Mouse (Mus musculus) yolk sac, embryonic 10.5 days (tissue): ENCODE data around the gene Emg1.
A peak's percentile ranks its signal among the peaks of the same experiment; 100 is the strongest.
"Not testable (repeated sequence)": the region's sequence is repeated elsewhere in the genome, so short reads cannot be mapped to it uniquely, and the experiment has no call there.

ENCODE experiments used
- DNase-seq: peaks from one replicate; pipeline ENCODE4 v3.0.0-alpha.2; 2017; ENCODE audit warnings: low spot score

The Emg1 gene

GRCm38 (mm10) chr6:124708289-124708889, 3.6 kb downstream of the Emg1 start:
- DNase-seq: peak; percentile 66

DNA sequence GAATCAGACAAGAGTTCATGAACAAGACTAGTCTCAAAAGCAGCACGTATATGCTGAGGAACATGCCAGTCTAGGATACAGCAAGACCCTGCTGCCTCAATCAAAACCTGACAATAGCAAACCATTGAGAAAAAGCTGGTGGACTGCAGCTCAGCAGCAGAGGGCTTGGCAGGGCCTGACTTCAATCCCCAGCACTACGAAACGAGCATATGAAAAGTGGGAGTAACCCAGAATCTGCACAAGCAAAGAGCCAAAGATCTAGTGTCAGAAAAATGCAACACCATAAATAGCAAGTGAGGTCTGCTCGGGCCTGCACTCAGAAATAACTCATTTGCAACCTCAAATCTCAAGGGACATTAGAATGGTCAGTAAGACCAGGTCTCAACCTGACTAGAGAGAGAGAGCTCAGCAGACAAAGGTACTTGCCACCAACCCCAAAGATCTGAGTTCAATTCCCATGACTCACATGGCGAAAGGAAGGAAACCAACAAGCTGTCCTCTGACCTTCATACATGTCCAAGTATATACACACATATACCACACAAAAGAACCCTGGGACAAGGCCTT, 5.8 kb downstream of the Emg1 start:
- no peak for DNase-seq

DNA sequence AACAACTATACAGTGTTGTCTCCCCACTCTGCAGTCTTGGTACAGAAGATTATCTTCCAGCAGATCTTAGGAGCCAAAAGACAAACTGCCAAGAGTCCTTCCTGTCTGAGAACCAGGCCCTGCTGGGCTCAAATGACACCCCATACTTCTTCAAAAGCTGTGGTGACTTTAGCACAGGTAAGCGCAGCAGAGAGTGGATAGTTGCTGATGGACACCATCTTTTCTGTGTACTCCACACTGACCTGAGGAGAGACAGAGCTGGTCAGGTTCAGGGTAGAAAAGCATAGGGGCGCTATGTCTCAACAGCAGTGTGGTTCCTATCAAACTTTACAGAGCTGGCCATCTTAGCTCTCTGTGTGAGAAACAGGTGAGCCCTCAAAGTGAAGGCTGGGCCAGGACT, 7.6 kb downstream of the Emg1 start:
- DNase-seq: no peak

GRCm38 (mm10) chr6:124703789-124704188, 8.2 kb downstream of the Emg1 start:
- DNase-seq: no peak

DNA sequence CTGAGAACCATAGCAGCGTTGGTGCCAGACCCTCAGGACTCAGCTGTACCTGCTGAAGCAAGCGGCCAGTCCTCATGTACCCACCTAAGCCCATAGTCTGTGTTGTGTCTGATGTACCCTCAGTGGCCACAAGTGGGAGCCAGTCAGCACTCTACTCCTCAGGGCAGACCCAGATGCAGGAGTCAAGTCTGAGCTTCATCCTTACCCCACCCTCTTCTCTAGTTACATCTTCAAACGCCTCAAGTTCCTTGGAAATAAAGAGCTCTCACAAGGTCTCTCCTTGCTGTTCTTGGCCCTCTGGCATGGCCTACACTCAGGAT, 9.2 kb downstream of the Emg1 start:
- DNase-seq: peak; percentile 57

DNA sequence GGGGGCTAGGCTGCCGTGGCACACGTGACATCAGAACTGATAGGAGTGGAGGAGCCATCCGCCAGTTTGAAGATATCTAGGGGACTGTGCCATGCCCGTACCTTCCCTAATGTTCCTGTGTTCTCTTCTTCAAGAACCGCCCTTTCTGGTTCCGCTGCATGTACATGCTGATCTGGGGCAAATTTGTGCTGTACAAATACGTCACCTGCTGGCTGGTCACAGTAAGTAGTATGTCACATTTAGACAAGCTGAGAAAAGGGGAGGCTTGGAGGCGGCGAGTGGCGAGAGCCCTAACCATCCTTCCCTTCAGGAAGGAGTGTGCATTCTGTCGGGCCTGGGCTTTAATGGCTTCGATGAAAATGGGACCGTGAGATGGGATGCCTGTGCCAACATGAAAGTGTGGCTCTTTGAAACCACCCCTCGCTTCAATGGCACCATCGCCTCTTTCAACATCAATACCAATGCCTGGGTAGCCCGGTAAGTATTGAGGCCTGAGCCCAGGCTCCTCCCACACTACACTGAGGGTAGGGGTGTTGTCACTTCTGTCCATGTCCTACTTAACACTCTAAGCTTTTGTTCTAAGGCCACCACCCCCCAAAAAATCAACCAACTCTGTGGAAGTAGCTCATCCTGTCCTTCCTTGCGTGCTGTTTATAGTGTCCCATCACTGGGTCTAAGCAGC, 9.7 kb downstream of the Emg1 start:
- DNase-seq: no peak

- DNase-seq: no peak
These were observed 10.6 kb downstream of the Emg1 start for GRCm38 (mm10) chr6:124701338-124701737.

DNA sequence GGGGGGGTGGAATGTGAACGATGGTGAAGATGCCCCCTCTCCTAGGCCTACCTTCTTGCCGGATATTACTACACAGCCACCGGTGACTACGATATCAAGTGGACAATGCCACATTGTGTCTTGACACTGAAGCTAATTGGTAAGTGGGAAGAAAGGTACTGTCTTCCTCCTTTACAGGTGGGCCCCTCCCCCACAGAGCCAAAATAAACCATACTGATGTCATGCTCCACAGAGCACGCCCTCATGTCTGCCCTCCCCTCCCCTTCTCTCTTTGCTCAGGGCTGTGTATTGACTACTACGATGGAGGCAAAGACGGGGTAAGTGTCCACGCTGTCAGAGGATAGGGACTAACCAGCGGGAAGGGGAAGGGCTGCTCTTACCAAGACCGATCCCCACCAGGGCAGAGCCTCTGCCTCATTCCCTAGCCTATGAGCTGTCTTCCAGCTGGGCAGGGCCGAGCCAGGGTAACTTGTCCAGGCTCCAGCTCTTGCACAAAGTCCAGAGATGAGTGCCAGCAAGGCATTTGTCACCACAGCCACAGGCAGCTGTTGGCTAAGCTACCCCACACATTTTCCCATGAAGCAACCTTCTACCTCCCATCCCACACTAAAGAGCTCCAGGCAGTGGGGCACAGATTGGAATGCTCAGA, 11.9 kb downstream of the Emg1 start:
- DNase-seq: no peak

DNA sequence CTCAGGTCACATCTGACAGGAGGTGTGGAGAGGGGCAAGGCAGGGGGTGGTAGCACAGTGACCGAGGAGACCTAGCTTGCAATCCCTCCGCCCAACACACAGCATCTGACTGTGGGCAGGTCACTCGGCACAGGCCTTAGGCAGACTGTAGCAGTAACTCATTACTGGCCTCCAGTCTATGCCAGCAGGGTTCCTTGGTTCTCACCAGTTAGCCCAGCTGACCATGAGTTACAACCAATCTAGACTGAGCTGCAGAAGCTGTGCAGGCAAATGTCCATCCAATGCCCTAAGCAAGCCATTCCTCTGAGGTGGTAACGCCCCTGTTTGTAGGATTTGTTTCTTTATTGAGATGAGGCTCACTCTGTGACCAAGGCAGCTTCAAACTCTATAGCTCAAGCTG, 12.6 kb downstream of the Emg1 start:
- DNase-seq: no peak

DNA sequence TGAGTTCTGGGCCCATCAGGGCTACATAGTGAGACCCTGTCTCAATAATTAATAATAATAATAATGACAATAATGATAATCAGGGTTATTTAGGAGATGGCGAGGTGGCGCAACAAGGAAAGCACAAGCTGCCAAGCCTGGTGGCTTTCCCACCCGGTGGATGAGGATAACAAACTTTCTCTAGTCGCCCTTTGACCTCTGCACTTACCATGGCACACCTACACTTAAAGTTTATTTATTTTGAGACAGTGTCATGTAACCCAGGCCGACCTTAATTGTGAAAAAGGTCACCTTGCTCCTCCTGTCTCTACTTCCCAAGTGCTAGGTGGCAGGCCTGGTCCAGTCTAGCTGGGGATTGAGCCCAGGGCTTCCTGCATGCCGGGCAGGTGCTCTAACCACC, 13.2 kb downstream of the Emg1 start:
- no peak for DNase-seq

GRCm38 (mm10) chr6:124696441-124697150, 15.4 kb downstream of the Emg1 start:
- DNase-seq: no peak

DNA sequence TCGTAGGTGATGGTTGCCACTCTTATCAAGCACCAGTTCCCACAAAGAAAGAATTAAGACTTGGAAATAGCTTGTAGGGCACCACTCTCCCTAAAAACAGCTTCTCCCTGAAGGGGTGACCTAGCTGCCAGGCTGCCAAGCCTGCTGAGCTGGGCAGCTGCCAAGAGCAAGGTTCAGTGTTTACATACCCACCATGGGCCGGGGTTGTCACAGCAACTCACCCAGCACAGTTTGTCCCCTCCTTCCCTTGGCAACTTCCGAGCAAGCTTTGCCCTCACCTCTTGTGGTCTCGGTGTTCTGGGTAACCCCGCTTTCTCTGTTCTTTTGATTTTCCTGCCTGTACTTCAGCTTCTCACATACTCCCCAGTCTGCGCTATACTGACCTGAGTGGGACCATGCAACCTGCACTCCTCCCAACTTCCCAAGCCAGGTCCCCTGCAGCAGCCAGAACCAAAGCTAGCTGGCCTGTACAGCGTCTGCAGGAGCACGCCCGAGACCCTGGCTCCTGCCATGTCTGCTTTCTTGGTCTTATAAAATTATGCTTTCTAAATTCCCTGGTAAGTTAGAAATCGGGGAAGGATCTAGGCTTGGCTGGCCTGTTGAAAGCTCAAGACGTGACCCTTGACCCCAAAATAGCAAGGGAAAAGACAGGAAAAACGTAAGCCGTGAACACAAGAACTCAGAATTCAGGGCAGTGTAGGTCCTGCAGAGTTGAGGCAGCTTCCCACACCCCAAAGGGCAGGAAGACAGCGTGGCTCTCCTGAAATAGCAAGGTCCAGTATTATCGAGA, 17.6 kb downstream of the Emg1 start:
- DNase-seq: no peak

DNA sequence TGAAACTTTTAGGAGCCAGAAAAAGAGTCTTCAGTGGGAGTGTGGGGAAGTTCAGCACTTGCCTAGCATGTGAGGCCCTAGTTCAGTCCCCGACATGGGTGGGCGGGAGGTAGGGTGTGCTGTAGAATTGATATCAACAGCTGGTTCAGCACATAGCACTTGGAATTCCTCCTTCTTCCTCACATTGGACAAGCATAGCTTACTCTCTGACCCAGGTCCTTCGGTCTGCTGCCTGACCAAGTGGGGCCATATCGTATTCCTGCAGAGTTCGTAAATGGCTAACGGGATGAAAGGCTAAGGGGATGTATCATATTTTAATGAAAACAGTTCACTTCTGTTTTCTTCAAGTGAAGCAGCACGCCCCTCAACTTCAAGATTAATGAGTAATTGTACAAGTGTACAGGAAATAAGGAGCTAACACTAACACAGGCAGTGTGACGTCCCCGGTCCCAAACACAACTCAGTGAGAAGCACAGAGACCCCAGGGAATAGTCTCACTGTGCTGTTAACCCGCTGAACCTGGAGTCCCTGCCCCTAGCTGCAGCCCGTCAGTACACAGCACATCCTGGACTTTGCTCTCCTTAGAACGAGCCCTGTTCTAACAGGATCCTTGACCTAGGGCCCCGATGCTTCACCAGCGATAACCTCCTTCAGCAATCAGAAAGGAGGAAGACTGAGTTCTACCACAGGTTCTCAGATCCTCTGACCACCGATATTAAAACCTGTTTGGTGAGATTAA, 18.6 kb downstream of the Emg1 start:
- DNase-seq: peak; percentile 81

- DNase-seq: no peak
These were observed 21.5 kb downstream of the Emg1 start for GRCm38 (mm10) chr6:124690517-124690916.

- no peak for DNase-seq
These were observed 23.0 kb downstream of the Emg1 start for GRCm38 (mm10) chr6:124689011-124689410.

- no peak for DNase-seq
These were observed 23.7 kb downstream of the Emg1 start for GRCm38 (mm10) chr6:124688151-124688758.

DNA sequence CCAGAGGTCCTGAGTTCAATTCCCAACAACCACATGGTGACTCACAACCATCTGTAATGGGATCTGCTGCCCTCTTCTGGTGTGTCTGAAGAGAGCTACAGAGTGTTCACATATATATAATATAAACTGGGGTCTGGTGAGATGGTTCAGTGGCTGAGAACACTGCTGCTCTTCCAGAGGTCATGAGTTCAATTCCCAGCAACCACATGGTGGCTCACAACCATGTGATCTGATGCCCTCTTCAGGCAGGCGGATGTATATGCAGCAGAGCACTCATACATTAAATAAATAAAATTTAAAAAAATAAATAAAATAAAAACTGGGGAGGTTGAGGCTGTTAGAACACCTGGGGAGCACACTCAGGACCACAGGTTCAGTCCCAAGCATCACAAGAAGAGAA, 25.3 kb downstream of the Emg1 start:
- not testable (repeated sequence) for DNase-seq

DNA sequence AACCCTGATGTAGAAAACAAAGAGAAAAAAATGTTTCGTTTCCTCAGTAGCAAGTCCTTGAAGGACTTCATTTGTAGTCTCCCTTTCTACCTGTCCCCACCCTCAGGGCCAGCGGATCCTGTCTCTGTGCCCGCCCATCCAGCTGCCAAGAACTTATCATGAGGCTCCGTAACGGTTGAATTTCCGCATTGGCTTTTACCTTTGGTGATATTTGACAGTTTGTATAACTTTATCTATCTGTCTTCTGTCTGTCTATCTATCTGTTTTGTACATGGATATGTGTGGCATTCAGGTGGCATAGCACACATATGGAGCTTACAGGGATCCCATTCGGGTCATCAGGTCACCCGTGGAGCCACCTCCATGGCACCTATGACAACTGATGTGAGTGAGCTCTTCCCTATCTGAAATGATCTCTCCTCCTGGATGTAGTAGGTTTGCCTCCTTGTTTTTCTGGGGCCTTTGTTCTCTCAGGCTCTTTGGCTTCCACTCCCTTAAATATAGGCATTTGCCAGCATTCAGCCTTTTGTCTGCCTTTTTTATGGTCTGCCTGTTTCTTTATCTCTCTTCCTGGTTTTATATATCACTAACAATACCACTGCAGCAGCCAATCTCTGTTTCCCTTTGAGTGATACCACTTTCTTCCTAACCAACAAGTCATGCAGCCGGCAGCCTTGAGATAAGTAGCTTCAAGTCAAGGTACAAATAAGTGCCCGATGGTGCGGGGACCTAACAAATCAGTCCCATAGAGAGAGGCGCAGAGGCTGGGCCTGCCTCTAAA, 26.2 kb downstream of the Emg1 start:
- DNase-seq: no peak

DNA sequence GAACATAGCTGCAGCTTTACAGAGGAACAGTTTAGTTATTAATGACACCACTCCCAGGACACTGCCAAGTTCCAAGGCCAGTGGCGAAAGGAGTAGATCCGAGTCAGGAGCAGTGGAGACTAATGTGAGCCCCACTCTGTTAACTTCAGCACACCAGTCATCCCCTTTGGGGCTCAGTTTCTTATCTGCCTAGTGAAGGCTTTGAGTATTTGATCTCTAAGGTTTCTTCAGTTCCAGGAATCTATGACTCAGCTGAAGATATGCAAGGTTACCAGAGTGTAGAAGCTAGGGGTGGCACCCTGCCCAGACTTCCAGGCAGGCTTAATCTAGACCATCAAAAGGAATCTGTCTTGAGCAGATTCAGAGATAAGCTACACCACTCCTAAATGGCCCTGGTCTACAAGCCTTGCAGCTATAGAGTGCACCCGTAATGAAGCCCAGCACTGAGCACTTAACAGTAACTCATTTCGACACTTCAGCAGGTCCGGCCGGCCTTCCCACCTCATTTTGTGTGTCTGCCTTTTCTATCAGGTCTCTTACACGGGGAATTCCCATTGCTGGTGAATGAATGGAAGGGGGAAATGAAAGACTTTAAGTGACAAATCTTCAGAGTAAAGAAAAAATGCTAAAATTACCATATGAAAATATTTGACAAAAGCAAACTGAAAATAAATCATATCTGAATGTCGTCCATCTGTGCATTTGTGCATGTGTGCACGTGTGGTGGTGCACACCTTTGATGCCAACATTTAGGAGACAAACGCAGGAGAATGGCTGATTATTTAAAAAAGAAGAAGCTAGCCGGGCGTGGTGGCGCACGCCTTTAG, 28.2 kb downstream of the Emg1 start:
- DNase-seq: peak; percentile 76
